Mouse (Mus musculus): ENCODE results near the gene Slc35a3. TPM values are rescaled to one million over a fixed set of nuclear protein-coding genes. Genes with fewer than 3 reads are reported as not detected.

Slc35a3 gene
- polyA plus RNA-seq, 2 experiments, result 9.6 to 20.7 TPM

DNA sequence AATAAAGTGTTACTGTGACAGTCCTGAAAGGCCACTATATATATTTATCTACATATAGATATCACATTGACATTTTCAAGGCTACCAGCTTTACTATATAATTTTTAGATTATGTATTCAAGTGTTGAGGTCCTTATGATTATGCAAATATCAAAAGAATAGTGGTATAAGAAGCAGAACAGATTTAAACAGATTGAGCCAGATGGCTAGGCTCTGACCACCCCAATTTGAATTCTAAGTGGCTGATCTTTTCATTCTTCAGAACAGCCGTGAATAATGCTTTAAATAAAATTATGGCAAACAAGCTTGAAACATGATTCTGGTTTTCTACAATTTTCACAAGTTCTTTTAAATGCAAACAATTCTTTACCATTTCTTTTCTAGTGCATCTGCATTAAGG, 81.2 kb downstream of the Slc35a3 start:
- Histone ChIP-seq H3K27me3 (ENCODE audit: control insufficient read depth, insufficient read depth, low read length) (no peaks in the 10 kb centered on the region), H3K4me2 (replicated peaks; ENCODE audit: low read depth, low read length, severe bottlenecking) (no peak overlapping the region), H3K36me3 (ENCODE audit: control insufficient read depth, insufficient read depth, low read length) (peaks cover 67% of the 10 kb centered on the region), H3K9ac (ENCODE audit: low read depth, low read length, severe bottlenecking) (no peak overlapping the region), H3K4me3 (replicated peaks; ENCODE audit: low read length) (no peak overlapping the region), H3K27ac (replicated peaks; ENCODE audit: low read depth, low read length) (no peak overlapping the region), H3K9me3 (ENCODE audit: control insufficient read depth, low read length) (no peaks in the 10 kb centered on the region), H3K4me1 (ENCODE audit: control insufficient read depth, insufficient read depth, low read length) (no peaks in the 10 kb centered on the region)
- 76% methylated on average over 1 of the region's 1 CpGs for WGBS
- no peak for TF ChIP-seq POLR2A (IDR thresholded peaks at IDR 0.05; ENCODE audit: borderline replicate concordance, extremely low read depth, insufficient read depth, insufficient read length)
- DNase-seq (ENCODE audit: low spot score) (no peak), ATAC-seq (ENCODE audit: low FRiP score, low read depth) (no peak)

- DNase-seq (ENCODE audit: low spot score), result no peak
- TF ChIP-seq POLR2A (IDR thresholded peaks at IDR 0.05; ENCODE audit: borderline replicate concordance, extremely low read depth, insufficient read depth, insufficient read length), result no peak
- H3K36me3 ChIP-seq (ENCODE audit: control insufficient read depth, insufficient read depth, low read length), result peaks cover 34% of the 10 kb centered on the region
- H3K9ac ChIP-seq (ENCODE audit: low read depth, low read length, severe bottlenecking), result no peak overlapping the region
- H3K4me1 ChIP-seq (ENCODE audit: control insufficient read depth, insufficient read depth, low read length), result no peaks in the 10 kb centered on the region
- ATAC-seq (ENCODE audit: low FRiP score, low read depth), result no peak
- H3K27me3 ChIP-seq (ENCODE audit: control insufficient read depth, insufficient read depth, low read length), result no peaks in the 10 kb centered on the region
- no peak overlapping the region for H3K27ac ChIP-seq (replicated peaks; ENCODE audit: low read depth, low read length)
- H3K4me2 ChIP-seq (replicated peaks; ENCODE audit: low read depth, low read length, severe bottlenecking), result no peak overlapping the region
- WGBS, result 94% methylated on average over 7 of the region's 7 CpGs
- H3K9me3 ChIP-seq (ENCODE audit: control insufficient read depth, low read length), result no peaks in the 10 kb centered on the region
- H3K4me3 ChIP-seq (replicated peaks; ENCODE audit: low read length), result no peak overlapping the region
Observed at GRCm38 (mm10) chr3:116622641-116623040, 90.0 kb downstream of the Slc35a3 start.

DNA sequence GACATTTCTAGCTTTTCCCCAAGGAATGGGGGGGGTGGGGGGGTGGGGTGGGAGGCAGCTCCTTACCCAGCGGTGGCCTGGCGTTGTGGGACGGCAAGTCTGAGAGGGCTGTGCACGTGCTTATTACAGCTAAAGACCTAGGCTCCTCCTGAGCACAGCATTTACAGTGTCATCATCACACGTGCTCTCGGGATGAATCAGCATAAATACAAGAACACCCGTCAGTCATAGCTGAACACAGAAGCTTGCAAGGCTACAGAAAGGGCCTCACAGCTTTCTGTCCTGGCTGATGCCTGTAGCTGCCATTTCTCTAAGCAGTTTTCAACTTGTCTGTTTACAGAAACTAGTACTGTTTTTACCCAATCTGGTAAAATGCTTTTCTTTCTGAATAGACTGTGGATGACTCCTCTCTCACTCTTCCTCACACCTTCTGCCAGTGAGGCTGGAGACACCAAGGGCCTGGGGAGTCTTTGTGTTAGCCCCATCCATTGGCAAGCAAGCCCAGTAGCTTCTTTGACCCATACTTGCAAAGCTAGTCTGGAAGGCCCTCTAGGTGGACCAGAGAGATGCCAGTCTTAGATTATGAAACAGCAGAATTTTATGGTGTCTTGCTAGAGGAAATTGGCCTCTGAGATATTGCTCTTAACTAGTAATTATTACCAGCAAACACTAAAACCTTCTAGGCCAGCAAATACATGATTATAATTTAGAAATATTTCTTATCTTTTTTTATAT, 91.8 kb downstream of the Slc35a3 start:
- TF ChIP-seq POLR2A (IDR thresholded peaks at IDR 0.05; ENCODE audit: borderline replicate concordance, extremely low read depth, insufficient read depth, insufficient read length), result no peak
- WGBS, result 95% methylated on average over 7 of the region's 7 CpGs

More for the DNA sequence above, 91.8 kb downstream of the Slc35a3 start:
- H3K4me2 ChIP-seq (replicated peaks; ENCODE audit: low read depth, low read length, severe bottlenecking), result no peak overlapping the region
- no peak overlapping the region for H3K9ac ChIP-seq (ENCODE audit: low read depth, low read length, severe bottlenecking)
- H3K9me3 ChIP-seq (ENCODE audit: control insufficient read depth, low read length), result no peaks in the 10 kb centered on the region
- H3K27me3 ChIP-seq (ENCODE audit: control insufficient read depth, insufficient read depth, low read length), result no peaks in the 10 kb centered on the region
- H3K4me3 ChIP-seq (replicated peaks; ENCODE audit: low read length), result no peak overlapping the region
- H3K36me3 ChIP-seq (ENCODE audit: control insufficient read depth, insufficient read depth, low read length), result peaks cover 37% of the 10 kb centered on the region
- no peak overlapping the region for H3K27ac ChIP-seq (replicated peaks; ENCODE audit: low read depth, low read length)
- ATAC-seq (ENCODE audit: low FRiP score, low read depth) (no peak), DNase-seq (ENCODE audit: low spot score) (no peak)
- no peaks in the 10 kb centered on the region for H3K4me1 ChIP-seq (ENCODE audit: control insufficient read depth, insufficient read depth, low read length)

Other genes with a start within 250 kb of the Slc35a3 start
- gene Rtca, start 204.6 kb downstream of the Slc35a3 start, polyA plus RNA-seq (2012; rRNA removed), result 47.6 and 57.5 TPM in 2 replicates
- 67.9 and 68.6 TPM in 2 replicates for gene Rtca, start 204.6 kb downstream of the Slc35a3 start, polyA plus RNA-seq (2014; fragmentation: Nextera tagmentation; extraction: Ambion mirVana)
- gene Dbt, start 199.8 kb downstream of the Slc35a3 start, polyA plus RNA-seq (2012; rRNA removed), result 11.8 and 16.1 TPM in 2 replicates
- gene Dbt, start 199.8 kb downstream of the Slc35a3 start, polyA plus RNA-seq (2014; fragmentation: Nextera tagmentation; extraction: Ambion mirVana), result 10.5 and 10.6 TPM in 2 replicates
- gene Lrrc39, start 149.9 kb downstream of the Slc35a3 start, polyA plus RNA-seq (2012; rRNA removed), result 0.83 and 1.0 TPM in 2 replicates
- gene Lrrc39, start 149.9 kb downstream of the Slc35a3 start, polyA plus RNA-seq (2014; fragmentation: Nextera tagmentation; extraction: Ambion mirVana), result 1.1 TPM in 2 replicates
- gene Sass6, start 117.8 kb downstream of the Slc35a3 start, polyA plus RNA-seq (2012; rRNA removed), result 8.9 and 11.6 TPM in 2 replicates
- 15.7 and 17.2 TPM in 2 replicates for gene Sass6, start 117.8 kb downstream of the Slc35a3 start, polyA plus RNA-seq (2014; fragmentation: Nextera tagmentation; extraction: Ambion mirVana)
- 27.7 and 34.9 TPM in 2 replicates for gene Trmt13, start 98.2 kb downstream of the Slc35a3 start, polyA plus RNA-seq (2012; rRNA removed)
- gene Trmt13, start 98.2 kb downstream of the Slc35a3 start, polyA plus RNA-seq (2014; fragmentation: Nextera tagmentation; extraction: Ambion mirVana), result 25.8 and 25.9 TPM in 2 replicates
- gene Mfsd14a, start 50.2 kb downstream of the Slc35a3 start, polyA plus RNA-seq (2012; rRNA removed), result 43.3 and 46.3 TPM in 2 replicates
- 80.5 and 84.6 TPM in 2 replicates for gene Mfsd14a, start 50.2 kb downstream of the Slc35a3 start, polyA plus RNA-seq (2014; fragmentation: Nextera tagmentation; extraction: Ambion mirVana)
- gene Gm43191, start 31.6 kb downstream of the Slc35a3 start, polyA plus RNA-seq (2012; rRNA removed), result not detected in 2 replicates
- gene Gm43191, start 31.6 kb downstream of the Slc35a3 start, polyA plus RNA-seq (2014; fragmentation: Nextera tagmentation; extraction: Ambion mirVana), result not detected in 2 replicates
- 16.0 and 18.0 TPM in 2 replicates for gene Agl, start 95.3 kb upstream of the Slc35a3 start, polyA plus RNA-seq (2012; rRNA removed)
- 25.1 and 26.9 TPM in 2 replicates for gene Agl, start 95.3 kb upstream of the Slc35a3 start, polyA plus RNA-seq (2014; fragmentation: Nextera tagmentation; extraction: Ambion mirVana)
- gene Frrs1, start 146.6 kb upstream of the Slc35a3 start, polyA plus RNA-seq (2012; rRNA removed), result 6.4 and 8.2 TPM in 2 replicates
- gene Frrs1, start 146.6 kb upstream of the Slc35a3 start, polyA plus RNA-seq (2014; fragmentation: Nextera tagmentation; extraction: Ambion mirVana), result 12.4 and 13.2 TPM in 2 replicates

Measured in limb, embryonic 14.5 days (tissue).